Mouse (Mus musculus) megakaryocyte, adult 5-6 weeks (primary cell): ENCODE results near the gene Mocs3. TPM values are rescaled to one million over a fixed set of nuclear protein-coding genes. Genes with fewer than 3 reads are reported as not detected.

Source experiments
- total RNA-seq, 2 experiments: library from RNA; stranded (forward) in 1 of 2; stranded (reverse) in 1 of 2; fragments of 153-499, 151-499 nt in 1 of 2; fragments of 221-1000, 200-1000 nt in 1 of 2; gene quantifications; 2 replicates each; pipeline versions ENCODE4 v1.2.3 to v1.2.4; 2015 to 2017

Gene Mocs3
- total RNA-seq, 2 experiments from 2014 or later, result 2.1 to 3.4 TPM

Other genes with a start within 250 kb of the Mocs3 start
- 0.20 TPM in 1 of 2 replicates, not detected in the other for gene Ripor3, start 220.0 kb upstream of the Mocs3 start, total RNA-seq (2015)
- not detected in 2 replicates for gene Ripor3, start 220.0 kb upstream of the Mocs3 start, total RNA-seq (2017)
- gene Pard6b, start 149.6 kb upstream of the Mocs3 start, total RNA-seq (2015), result 0.30 TPM in 1 of 2 replicates, not detected in the other
- gene Pard6b, start 149.6 kb upstream of the Mocs3 start, total RNA-seq (2017), result 0.26 TPM in 1 of 2 replicates, not detected in the other
- gene Adnp, start 23.5 kb upstream of the Mocs3 start, total RNA-seq (2015), result 17.2 and 21.8 TPM in 2 replicates
- 2.3 and 4.9 TPM in 2 replicates for gene Adnp, start 23.5 kb upstream of the Mocs3 start, total RNA-seq (2017)
- 36.1 and 47.1 TPM in 2 replicates for gene Gm20716, start 258 bp upstream of the Mocs3 start, total RNA-seq (2015)
- 33.2 and 44.6 TPM in 2 replicates for gene Gm20716, start 258 bp upstream of the Mocs3 start, total RNA-seq (2017)
- 59.5 and 81.8 TPM in 2 replicates for gene Dpm1, start within 50 bp of the Mocs3 start, total RNA-seq (2015)
- 28.1 and 67.3 TPM in 2 replicates for gene Dpm1, start within 50 bp of the Mocs3 start, total RNA-seq (2017)
- 0.09 and 0.69 TPM in 2 replicates for gene Kcng1, start 51.1 kb downstream of the Mocs3 start, total RNA-seq (2015)
- 0.24 TPM in 1 of 2 replicates, not detected in the other for gene Kcng1, start 51.1 kb downstream of the Mocs3 start, total RNA-seq (2017)